In the genomic region with DNA sequence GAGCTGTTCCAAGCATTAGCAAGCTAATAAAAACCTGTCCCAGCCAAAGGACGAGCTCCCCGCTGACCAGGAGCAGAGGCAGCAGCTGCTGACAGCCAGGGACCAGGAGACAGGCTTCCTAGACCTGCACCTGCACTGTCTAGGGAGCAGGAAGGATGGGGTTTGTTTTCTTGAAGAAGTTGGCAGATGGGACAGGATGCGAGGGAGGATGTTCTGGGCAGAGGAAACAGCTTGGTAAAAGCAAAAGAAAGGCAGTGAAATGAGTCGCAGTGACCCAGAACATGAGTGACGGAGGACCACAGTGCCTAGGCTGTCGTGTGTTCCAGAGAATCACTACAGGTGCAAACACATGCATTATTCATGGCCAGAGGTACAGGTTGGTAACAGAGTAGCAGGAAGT, we compare ENCODE assay signal across 11 mouse cellular contexts. TPM values are rescaled to one million over a fixed set of nuclear protein-coding genes. Genes with fewer than 3 reads are reported as not detected.
DNase-seq lines count a peak whose midpoint lies in the region; ATAC-seq and TF ChIP-seq lines count a peak whose summit lies in the region.
"Had no signal": no experiment of that assay in that cellular context is flagged by ENCODE, and none has a peak within 500 bp of the region (broad histone marks: within the 10 kb centered on the region; RNA-seq: fewer than 3 reads in every experiment).

No protein-coding gene starts in this region.

- no peaks in the 10 kb centered on the region for H3K9me3 ChIP-seq in kidney, embryonic 15.5 days (replicated peaks)
- no peaks in the 10 kb centered on the region for H3K9me3 ChIP-seq in kidney, embryonic 14.5 days (ENCODE audit: control insufficient read depth, low read length)
- H3K9me3 ChIP-seq in stomach, postnatal 0 days (ENCODE audit: control insufficient read depth, low read length), result no peaks in the 10 kb centered on the region
- H3K9me3 ChIP-seq: limb, embryonic 15.5 days; stomach, embryonic 15.5 days had no signal

- H3K4me1 ChIP-seq in kidney, embryonic 15.5 days, result peaks cover 18% of the 10 kb centered on the region
- H3K4me1 ChIP-seq in kidney, embryonic 14.5 days (ENCODE audit: control insufficient read depth, insufficient read depth, low read length), result peaks cover 5% of the 10 kb centered on the region; the same call in 1 of the 2 replicates
- H3K4me1 ChIP-seq in stomach, postnatal 0 days (replicated peaks; ENCODE audit: control insufficient read depth, insufficient read depth), result no peaks in the 10 kb centered on the region; the same call in 1 of the 2 replicates

- no peak for ATAC-seq in kidney, embryonic 15.5 days (replicated peaks; ENCODE audit: low FRiP score)
- ATAC-seq in kidney, embryonic 14.5 days (ENCODE audit: low FRiP score, low TSS enrichment), result no peak
- peak; percentile 47; the same call in 1 of the 2 replicates for ATAC-seq in common myeloid progenitor, adult 5-6 weeks (replicated peaks; ENCODE audit: low read depth, poor library complexity, severe bottlenecking)
- ATAC-seq in stomach, postnatal 0 days (ENCODE audit: low FRiP score, low TSS enrichment), result no peak

- no peak overlapping the region for H3K4me3 ChIP-seq in kidney, embryonic 15.5 days (replicated peaks)
- no peak overlapping the region for H3K4me3 ChIP-seq in kidney, embryonic 14.5 days (ENCODE audit: low read length)
- no peak overlapping the region for H3K4me3 ChIP-seq in stomach, postnatal 0 days (ENCODE audit: low read depth, low read length)
- H3K4me3 ChIP-seq: limb, embryonic 15.5 days; stomach, embryonic 15.5 days had no signal

- no peaks in the 10 kb centered on the region for H3K27me3 ChIP-seq in kidney, embryonic 15.5 days
- no peaks in the 10 kb centered on the region for H3K27me3 ChIP-seq in kidney, embryonic 14.5 days (ENCODE audit: control insufficient read depth, insufficient read depth, low read length)
- no peaks in the 10 kb centered on the region for H3K27me3 ChIP-seq in stomach, postnatal 0 days (ENCODE audit: control insufficient read depth, insufficient read depth, low read length)
- H3K27me3 ChIP-seq: limb, embryonic 15.5 days; stomach, embryonic 15.5 days had no signal

- 0 out of 2 replicates have a peak overlapping the region, but pooled peaks have one; percentile 13 for H3K27ac ChIP-seq in kidney, embryonic 15.5 days
- no peak overlapping the region for H3K27ac ChIP-seq in kidney, embryonic 14.5 days (ENCODE audit: low read depth, low read length)
- H3K27ac ChIP-seq in stomach, postnatal 0 days (replicated peaks), result no peak overlapping the region
- H3K27ac ChIP-seq: hindbrain, embryonic 14.5 days; limb, embryonic 15.5 days; stomach, embryonic 15.5 days had no signal

- no peak overlapping the region for H3K9ac ChIP-seq in kidney, embryonic 15.5 days
- H3K9ac ChIP-seq in kidney, embryonic 14.5 days (ENCODE audit: low read depth, low read length), result no peak overlapping the region
- H3K9ac ChIP-seq in stomach, postnatal 0 days (ENCODE audit: low read length), result no peak overlapping the region
- H3K9ac ChIP-seq: hindbrain, embryonic 14.5 days; limb, embryonic 15.5 days; stomach, embryonic 15.5 days had no signal

- no peak overlapping the region for H3K4me2 ChIP-seq in kidney, embryonic 15.5 days
- H3K4me2 ChIP-seq in kidney, embryonic 14.5 days (replicated peaks; ENCODE audit: low read depth, low read length), result no peak overlapping the region
- H3K4me2 ChIP-seq in stomach, postnatal 0 days (replicated peaks; ENCODE audit: low read depth), result no peak overlapping the region
- H3K4me2 ChIP-seq: hindbrain, embryonic 14.5 days; limb, embryonic 15.5 days; stomach, embryonic 15.5 days had no signal

- DNase-seq in adrenal gland, postnatal 10 days, result peak; percentile 15
- DNase-seq in adrenal gland, postnatal 36 days, result no peak
- DNase-seq in lung, postnatal 25 days (ENCODE audit: low spot score), result peak; percentile 64
- DNase-seq in urinary bladder, postnatal 25 days (ENCODE audit: low spot score), result no peak
- DNase-seq in stomach, postnatal 0 days (ENCODE audit: low spot score), result no peak

- 38% methylated on average over 6 of the region's 6 CpGs for WGBS in kidney, embryonic 15.5 days
- WGBS in kidney, embryonic 14.5 days, result 39% methylated on average over 6 of the region's 6 CpGs
- 55% methylated on average over 6 of the region's 6 CpGs for WGBS in stomach, postnatal 0 days

- TF ChIP-seq EP300 in stomach, postnatal 0 days (optimal IDR thresholded peaks at IDR 0.05), result no peak

- H3K36me3 ChIP-seq in kidney, embryonic 15.5 days, result no peaks in the 10 kb centered on the region
- no peaks in the 10 kb centered on the region for H3K36me3 ChIP-seq in kidney, embryonic 14.5 days (ENCODE audit: control insufficient read depth, insufficient read depth, low read length)
- H3K36me3 ChIP-seq in stomach, postnatal 0 days (ENCODE audit: control insufficient read depth, insufficient read depth, low read length), result no peaks in the 10 kb centered on the region
- H3K36me3 ChIP-seq: stomach, embryonic 15.5 days had no signal

- TF ChIP-seq CTCF in stomach, postnatal 0 days (IDR thresholded peaks at IDR 0.05; ENCODE audit: low read depth), result no peak

RNA-seq across cellular contexts. Expression of a gene that starts 27.7 kb away (rescaled TPM):
- 10 to 100 TPM; 32.0 to 38.6 TPM for total RNA-seq in adrenal gland, postnatal 10 days (2021)
- 100 to 1,000 TPM in 1 of 2 experiments, 10 to 100 TPM in 1; 53.2 to 139 TPM for total RNA-seq in adrenal gland, postnatal 36 days (2021)
- 19.4 and 19.9 TPM in 2 replicates for polyA plus RNA-seq in kidney, embryonic 15.5 days (2015; fragmentation: Nextera tagmentation; extraction: Ambion mirVana)
- 10.8 and 17.4 TPM in 2 replicates for polyA plus RNA-seq in kidney, embryonic 14.5 days (2014; fragmentation: Nextera tagmentation; extraction: Ambion mirVana)
- total RNA-seq in common myeloid progenitor, adult 5-6 weeks (2017), result 6.2 and 12.8 TPM in 2 replicates
- polyA plus RNA-seq in stomach, postnatal 0 days (2015; fragmentation: Nextera tagmentation; extraction: Ambion mirVana), result 17.1 and 17.2 TPM in 2 replicates

Comparison
In these comparisons a context has a peak if more than half of its experiments do, and no peak if none do; other contexts are left out.
1. DNase-seq: peak in adrenal gland, postnatal 10 days (single experiment) and lung, postnatal 25 days (single experiment); none in adrenal gland, postnatal 36 days (0 of 2), urinary bladder, postnatal 25 days (single experiment) and stomach, postnatal 0 days (single experiment).